Mouse (Mus musculus): Measurements from ENCODE around the gene Arrb1.

- no peak for TF ChIP-seq POLR2A (IDR thresholded peaks at IDR 0.05; ENCODE audit: control insufficient read depth, extremely low read depth, insufficient read depth, low read length, poor library complexity)
- no peak for TF ChIP-seq CTCF (IDR thresholded peaks at IDR 0.05; ENCODE audit: borderline replicate concordance, control insufficient read depth, extremely low read depth, insufficient read depth, low read length, poor library complexity)
These were observed 2.7 kb upstream of the Arrb1 start for GRCm38 (mm10) chr7:99532526-99532925.
